Mouse (Mus musculus) hindbrain, embryonic 10.5 days (tissue): ENCODE data around the gene Zbtb44. TPM values are rescaled to one million over a fixed set of nuclear protein-coding genes. Genes with fewer than 3 reads are reported as not detected.

ENCODE experiments used
- DNase-seq: peaks from one replicate; pipeline ENCODE4 v3.0.0-alpha.2; 2017; ENCODE audit warnings: low spot score
- H3K27ac ChIP-seq: fragments of 300-500 bp; sonication (generic); 2 replicates; pipeline ENCODE4 v1.5.1; 2016; ENCODE audit warnings: mild to moderate bottlenecking, moderate library complexity
- H3K27me3 ChIP-seq: fragments of 300-500 bp; sonication (generic); 2 replicates; pipeline ENCODE4 v1.6.1; 2016; ENCODE audit warnings: mild to moderate bottlenecking; ENCODE audit not compliant: poor library complexity, insufficient read depth, severe bottlenecking
- H3K36me3 ChIP-seq: fragments of 300-500 bp; sonication (generic); 2 replicates; pipeline ENCODE4 v1.6.1; 2016; ENCODE audit warnings: mild to moderate bottlenecking, moderate library complexity
- H3K4me1 ChIP-seq: fragments of 300-500 bp; sonication (generic); replicated peaks from 2 replicates; pipeline ENCODE4 v1.6.1; 2016; ENCODE audit warnings: mild to moderate bottlenecking
- H3K4me3 ChIP-seq: fragments of 300-500 bp; sonication (generic); 2 replicates; pipeline ENCODE4 v1.5.1; 2016; ENCODE audit warnings: mild to moderate bottlenecking, moderate library complexity
- H3K9me3 ChIP-seq: fragments of 300-500 bp; sonication (generic); 2 replicates; pipeline ENCODE4 v1.6.1; 2016; ENCODE audit warnings: mild to moderate bottlenecking, moderate library complexity
- WGBS: fragments of 180-500 bp; shearing (Covaris S2); methylation state at CpG from one replicate; pipeline ENCODE4 v1.1.7; 2016; 5-methylcytosine and 5-hydroxymethylcytosine counted together
- polyA plus RNA-seq: library from polyadenylated mRNA; unstranded; fragments of >200 nt; fragmentation: Nextera tagmentation; extraction: Ambion mirVana; gene quantifications from 2 replicates; pipeline ENCODE4 v1.2.1, GENCODE M21; 2016

Zbtb44 gene
- 4.0 and 4.3 TPM in 2 replicates for polyA plus RNA-seq

DNA sequence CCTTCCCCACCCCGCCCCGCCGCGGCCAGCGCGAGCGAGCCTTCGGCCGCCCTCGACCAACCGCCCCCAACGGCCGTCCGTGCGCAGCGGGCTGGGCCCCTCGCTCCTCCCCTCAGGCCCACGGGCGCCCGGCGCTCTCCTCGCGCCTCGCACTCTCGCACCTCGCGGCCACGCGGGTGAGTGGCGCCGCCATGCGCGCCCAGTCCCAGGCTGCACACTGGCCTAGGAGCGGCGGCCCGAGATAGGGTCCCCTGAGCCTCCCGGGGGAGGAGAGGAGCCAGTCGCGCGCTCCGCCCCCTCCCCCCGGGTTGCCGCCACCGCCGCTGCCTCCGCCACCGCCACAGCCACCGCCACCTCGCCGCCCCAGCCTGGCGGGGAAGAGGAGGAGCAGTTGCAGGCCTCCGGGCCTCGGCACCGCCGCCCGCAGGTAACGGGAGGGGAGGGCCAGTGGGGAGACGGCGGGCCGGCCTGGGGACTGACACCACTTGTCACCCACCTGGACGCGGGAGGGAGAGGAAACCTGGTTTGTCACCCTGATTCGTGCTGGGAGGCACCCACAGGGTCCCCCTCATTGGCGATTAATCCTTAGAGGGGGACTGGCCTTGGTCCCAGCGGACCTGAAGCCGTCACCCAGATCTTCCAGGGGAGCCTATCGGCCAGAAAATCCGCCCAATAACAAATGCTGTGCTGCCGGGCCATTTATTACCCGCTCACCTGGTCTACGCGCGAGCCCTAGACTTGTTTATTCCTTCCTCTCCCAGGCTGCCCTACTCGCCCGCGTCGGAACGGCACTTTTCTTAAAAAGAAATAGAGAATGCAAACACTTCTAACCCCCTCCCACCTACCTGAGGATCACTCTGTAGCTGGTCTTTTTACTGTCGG is at the start of gene Zbtb44:
Gene Zbtb44, plus strand, starts transcription at position 113 of the 882 bp plus-strand sequence.
- Histone ChIP-seq H3K4me3 (peak within 1 kb of the TSS; percentile 96), H3K9me3 (no peaks in the 10 kb centered on the region), H3K27me3 (no peaks in the 10 kb centered on the region), H3K27ac (peak within 1 kb of the TSS; percentile 98), H3K36me3 (peaks cover 8% of the 10 kb centered on the region), H3K4me1 (peaks cover 30% of the 10 kb centered on the region)
- under 1% methylated on average over 73 of the region's 79 CpGs for WGBS
- DNase-seq = no peak

DNA sequence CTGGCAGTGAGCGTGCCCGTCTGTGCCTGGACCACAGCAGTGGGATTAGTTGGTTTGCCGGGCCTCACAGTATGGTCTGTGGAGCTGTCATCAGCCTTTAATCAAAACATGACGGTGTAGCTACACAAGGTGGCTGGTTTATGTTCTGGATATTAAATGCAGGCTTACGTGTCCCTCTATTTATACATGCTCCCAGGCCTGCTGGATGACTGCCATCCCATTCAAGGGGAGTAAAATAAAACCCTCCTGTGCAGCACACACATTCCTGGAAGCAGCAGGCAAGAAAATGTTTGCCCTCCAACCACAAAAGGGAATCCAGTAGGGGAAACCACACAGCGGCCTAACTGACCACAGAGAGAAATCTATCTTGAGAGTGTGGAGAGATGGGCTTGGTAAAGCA is 44.7 kb upstream of the Zbtb44 start:
- 81% methylated on average over 6 of the region's 6 CpGs for WGBS
- H3K27ac ChIP-seq = no peak overlapping the region
- H3K9me3 ChIP-seq = no peaks in the 10 kb centered on the region
- no peaks in the 10 kb centered on the region for H3K4me1 ChIP-seq
- H3K4me3 ChIP-seq = no peak overlapping the region
- H3K36me3 ChIP-seq = no peaks in the 10 kb centered on the region
- no peak for DNase-seq
- H3K27me3 ChIP-seq = no peaks in the 10 kb centered on the region

DNA sequence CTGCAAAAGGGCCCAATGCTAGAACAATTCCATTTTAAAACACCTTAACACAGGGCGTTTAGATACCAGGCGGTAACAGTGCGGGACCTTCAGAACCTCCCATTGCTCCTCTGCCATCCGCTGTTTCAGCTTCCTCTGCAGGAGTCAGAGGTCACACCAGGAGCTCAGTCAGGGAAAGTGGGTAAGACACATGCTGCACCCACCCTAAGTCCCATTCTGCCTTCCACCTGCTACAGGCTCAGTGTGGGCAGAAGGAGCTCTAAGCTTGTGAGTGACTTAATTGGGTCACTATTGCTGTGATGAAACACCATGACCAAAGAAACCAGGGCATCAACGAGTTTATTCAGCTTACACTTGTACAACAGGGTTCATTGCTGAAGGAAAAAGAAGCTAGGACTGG is 37.3 kb upstream of the Zbtb44 start:
- no peaks in the 10 kb centered on the region for H3K36me3 ChIP-seq
- WGBS = 84% methylated on average over 5 of the region's 5 CpGs
- DNase-seq = no peak

DNA sequence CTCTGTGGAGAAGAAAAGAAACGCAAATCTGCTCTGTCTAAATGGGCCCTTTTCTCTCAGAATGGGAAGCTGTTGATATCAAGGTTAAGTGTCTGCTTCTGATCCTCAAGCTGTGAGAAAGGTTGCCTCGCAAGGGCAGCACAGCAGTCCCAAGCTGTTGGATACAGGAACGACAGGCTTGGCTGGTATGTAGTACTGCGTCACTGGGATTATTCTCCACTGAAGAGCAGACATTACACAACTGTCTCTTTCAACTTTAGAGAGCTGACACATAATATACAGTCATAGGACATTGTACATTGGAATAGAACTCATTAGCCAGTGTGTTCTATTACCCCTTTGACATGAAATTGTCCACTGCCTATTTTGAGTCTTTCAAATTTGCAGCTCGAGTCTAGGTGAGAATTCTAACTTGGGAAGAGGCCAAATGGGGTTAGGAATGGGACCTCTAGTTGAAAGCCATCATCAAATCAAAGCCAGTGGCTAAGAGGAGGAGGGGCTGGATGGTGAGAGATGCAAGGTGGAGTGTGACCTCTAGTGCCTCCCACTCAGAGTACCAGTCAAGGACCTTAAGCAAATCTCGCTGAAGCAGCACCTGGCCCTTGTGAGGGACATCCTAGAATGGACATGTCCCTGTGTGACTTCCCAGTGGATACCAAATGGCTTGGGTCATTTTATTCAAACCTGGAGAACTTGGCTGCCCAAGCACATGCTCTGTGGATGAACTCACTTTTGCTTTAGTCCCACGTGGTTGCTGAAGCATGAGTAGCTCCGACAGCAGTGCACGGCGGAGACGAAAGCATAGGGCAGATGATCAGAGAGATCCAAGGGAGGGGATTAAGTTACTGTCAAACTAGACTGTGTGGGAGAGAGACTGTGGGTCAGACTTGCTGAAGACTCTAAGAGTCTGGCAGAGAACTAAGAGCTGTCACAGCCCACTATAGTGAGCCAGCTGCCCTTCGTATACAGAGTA is 33.6 kb upstream of the Zbtb44 start:
- WGBS = 85% methylated on average over 12 of the region's 12 CpGs
- Histone ChIP-seq H3K4me3 (no peak overlapping the region), H3K4me1 (no peaks in the 10 kb centered on the region), H3K9me3 (no peaks in the 10 kb centered on the region), H3K27me3 (no peaks in the 10 kb centered on the region), H3K36me3 (no peaks in the 10 kb centered on the region), H3K27ac (no peak overlapping the region)
- no peak for DNase-seq

More for the DNA sequence above, 37.3 kb upstream of the Zbtb44 start:
- no peak overlapping the region for H3K4me3 ChIP-seq
- H3K27me3 ChIP-seq = no peaks in the 10 kb centered on the region
- H3K9me3 ChIP-seq = no peaks in the 10 kb centered on the region
- no peaks in the 10 kb centered on the region for H3K4me1 ChIP-seq
- H3K27ac ChIP-seq = no peak overlapping the region

DNA sequence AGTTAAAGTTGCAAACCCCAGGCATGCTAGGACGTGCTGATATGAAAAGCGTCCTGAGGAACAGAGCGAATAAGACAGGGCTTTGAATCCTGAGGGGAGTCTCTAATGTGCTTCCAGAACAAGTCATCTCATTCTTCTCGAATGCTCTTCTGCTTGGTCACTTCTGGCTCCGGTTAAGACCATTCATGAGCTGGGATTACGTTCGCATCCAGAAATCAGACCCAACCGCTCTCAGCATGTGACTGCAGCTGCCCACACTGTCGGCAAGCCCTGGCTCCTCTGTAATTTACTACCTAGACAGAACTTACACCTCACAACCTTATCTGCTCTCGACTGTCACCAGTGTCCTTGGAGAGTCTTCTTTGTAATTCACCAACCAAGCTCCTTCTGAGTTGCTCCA is 29.8 kb upstream of the Zbtb44 start:
- Histone ChIP-seq H3K36me3 (no peaks in the 10 kb centered on the region), H3K9me3 (no peaks in the 10 kb centered on the region), H3K4me1 (no peaks in the 10 kb centered on the region), H3K27me3 (no peaks in the 10 kb centered on the region), H3K27ac (no peak overlapping the region), H3K4me3 (no peak overlapping the region)
- 86% methylated on average over 10 of the region's 10 CpGs for WGBS
- DNase-seq = no peak

DNA sequence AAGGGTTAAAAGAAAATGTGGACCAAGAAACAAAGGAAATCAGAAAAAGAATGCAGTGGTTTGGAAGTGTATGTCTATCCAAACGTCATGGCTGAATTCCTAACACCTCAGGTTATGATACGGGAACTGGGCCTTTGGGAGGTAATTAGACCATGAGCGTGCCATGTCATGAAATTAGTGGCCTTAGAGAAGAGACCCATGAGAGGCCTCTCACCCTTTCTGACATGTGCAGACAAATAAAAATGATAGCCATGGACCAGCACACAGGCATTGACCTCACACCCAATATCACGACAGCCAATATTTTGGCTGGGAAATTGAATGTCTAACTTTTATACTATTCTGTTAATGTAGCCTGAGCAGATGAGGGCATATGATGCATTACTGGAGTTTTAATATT is 27.9 kb upstream of the Zbtb44 start:
- H3K27ac ChIP-seq = no peak overlapping the region
- WGBS = 86% methylated on average over 4 of the region's 4 CpGs
- no peaks in the 10 kb centered on the region for H3K36me3 ChIP-seq
- no peak for DNase-seq
- H3K4me3 ChIP-seq = no peak overlapping the region
- no peaks in the 10 kb centered on the region for H3K9me3 ChIP-seq
- H3K27me3 ChIP-seq = no peaks in the 10 kb centered on the region
- H3K4me1 ChIP-seq = no peaks in the 10 kb centered on the region

DNA sequence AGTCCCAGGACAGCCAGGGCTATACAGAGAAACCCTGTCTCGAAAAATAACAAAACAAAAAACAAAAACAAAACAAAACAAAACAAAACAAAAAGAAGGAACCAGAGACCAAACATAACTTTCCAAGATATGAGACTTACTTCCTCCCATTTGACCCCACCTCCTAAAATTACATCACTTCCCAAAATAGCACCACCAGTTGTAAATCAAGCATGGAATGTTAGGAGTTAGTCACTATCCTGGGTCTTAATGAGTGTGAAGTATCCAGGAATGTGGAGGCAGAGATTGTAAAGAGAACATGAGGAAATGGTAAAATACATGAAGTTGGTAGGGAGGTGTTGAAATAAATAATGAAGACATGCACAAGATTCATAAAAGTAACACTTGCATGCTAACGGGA is 21.1 kb upstream of the Zbtb44 start:
- no peak overlapping the region for H3K27ac ChIP-seq
- WGBS = 82% methylated on average over 2 of the region's 2 CpGs
- DNase-seq = no peak
- no peak overlapping the region for H3K4me3 ChIP-seq
- no peaks in the 10 kb centered on the region for H3K4me1 ChIP-seq
- no peaks in the 10 kb centered on the region for H3K9me3 ChIP-seq
- no peaks in the 10 kb centered on the region for H3K27me3 ChIP-seq
- no peaks in the 10 kb centered on the region for H3K36me3 ChIP-seq

DNA sequence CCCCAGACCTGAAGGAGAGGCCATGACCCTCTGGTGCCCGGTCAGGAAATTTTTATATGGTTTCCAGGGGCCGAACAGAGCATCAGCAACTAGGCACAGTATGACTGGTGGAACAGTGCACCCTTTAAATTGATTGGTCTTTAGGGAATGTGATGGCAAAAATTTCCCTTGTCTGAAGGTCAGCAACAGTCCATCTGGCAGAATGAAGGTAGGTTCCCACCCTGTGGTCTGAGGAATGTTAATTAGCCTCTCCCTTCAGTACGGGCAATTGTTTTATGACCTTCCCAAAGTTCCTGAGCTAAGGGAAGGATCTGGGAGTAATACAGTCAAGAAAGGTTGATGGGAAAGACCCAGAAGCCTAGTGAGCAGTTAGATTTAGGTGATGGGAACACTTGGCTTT is 20.4 kb upstream of the Zbtb44 start:
- Histone ChIP-seq H3K27me3 (no peaks in the 10 kb centered on the region), H3K36me3 (no peaks in the 10 kb centered on the region), H3K9me3 (no peaks in the 10 kb centered on the region), H3K4me1 (no peaks in the 10 kb centered on the region), H3K27ac (no peak overlapping the region), H3K4me3 (no peak overlapping the region)
- 77% methylated on average over 3 of the region's 3 CpGs for WGBS
- DNase-seq = no peak

DNA sequence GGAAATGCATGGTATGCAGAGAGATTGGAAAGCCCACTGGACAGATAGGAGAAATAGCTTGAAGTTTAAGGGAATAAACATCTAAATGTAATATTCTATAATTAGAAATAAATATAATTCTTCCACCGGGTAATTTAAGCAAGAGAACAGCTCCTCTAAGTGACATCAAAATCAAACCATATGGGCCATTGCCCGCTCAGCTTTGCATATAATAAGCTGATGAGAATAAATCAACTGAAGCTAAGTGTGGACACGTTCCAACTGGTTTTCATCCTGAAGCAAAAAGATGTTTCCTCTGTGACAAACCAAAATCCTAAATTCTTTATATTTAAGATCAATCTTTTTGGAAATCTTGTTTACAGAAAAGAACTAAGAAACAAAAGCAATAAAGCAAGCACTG is 19.7 kb upstream of the Zbtb44 start:
- H3K27me3 ChIP-seq = no peaks in the 10 kb centered on the region
- WGBS = 87% methylated on average over 3 of the region's 3 CpGs
- H3K36me3 ChIP-seq = no peaks in the 10 kb centered on the region
- H3K27ac ChIP-seq = no peak overlapping the region
- H3K4me1 ChIP-seq = no peaks in the 10 kb centered on the region
- no peaks in the 10 kb centered on the region for H3K9me3 ChIP-seq
- H3K4me3 ChIP-seq = no peak overlapping the region
- no peak for DNase-seq

DNA sequence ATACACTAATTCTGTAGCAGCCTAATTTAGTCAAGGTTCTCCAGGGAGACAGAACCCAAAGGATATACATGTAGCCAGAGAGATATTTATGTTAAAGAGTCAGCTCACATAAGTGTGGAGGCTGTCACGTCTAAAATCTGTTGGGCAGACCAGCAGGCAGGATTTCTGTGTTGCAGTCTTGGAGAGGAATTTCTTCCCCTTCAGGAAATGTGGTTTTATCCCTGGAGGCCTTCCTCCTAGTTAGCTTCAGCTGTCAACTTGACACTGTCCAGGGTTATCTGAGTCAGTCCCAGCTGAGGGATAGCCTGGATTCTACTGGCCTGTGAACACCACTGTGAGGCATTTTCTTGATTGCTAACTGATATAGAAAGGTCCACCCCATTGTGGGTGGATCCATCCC is 18.9 kb upstream of the Zbtb44 start:
- H3K9me3 ChIP-seq = no peaks in the 10 kb centered on the region
- 64% methylated on average over 1 of the region's 1 CpGs for WGBS
- H3K4me3 ChIP-seq = no peak overlapping the region
- H3K36me3 ChIP-seq = no peaks in the 10 kb centered on the region
- H3K27ac ChIP-seq = no peak overlapping the region
- no peaks in the 10 kb centered on the region for H3K4me1 ChIP-seq
- no peaks in the 10 kb centered on the region for H3K27me3 ChIP-seq
- DNase-seq = no peak

DNA sequence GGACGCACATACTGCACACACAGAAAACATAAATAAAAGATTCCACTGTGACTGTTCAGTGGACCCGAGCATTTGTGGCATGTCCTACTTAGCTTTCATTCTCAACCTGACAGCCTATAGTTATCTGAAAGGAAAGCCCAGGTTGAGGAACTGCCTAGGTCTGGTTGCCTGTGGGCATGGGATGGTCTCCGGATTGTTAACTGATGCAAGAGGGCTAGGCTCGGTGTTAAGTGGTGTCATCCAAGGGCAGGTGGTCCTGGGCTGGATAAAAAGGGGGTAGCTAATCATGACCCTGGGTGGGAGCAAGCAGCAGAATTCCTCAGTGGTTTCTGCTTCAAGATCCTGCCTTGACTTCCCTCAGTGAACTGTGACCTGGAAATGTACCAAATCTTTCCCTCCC is 17.8 kb upstream of the Zbtb44 start:
- H3K4me3 ChIP-seq = no peak overlapping the region
- DNase-seq = no peak
- H3K4me1 ChIP-seq = no peaks in the 10 kb centered on the region
- no peaks in the 10 kb centered on the region for H3K27me3 ChIP-seq
- no peaks in the 10 kb centered on the region for H3K36me3 ChIP-seq
- H3K27ac ChIP-seq = no peak overlapping the region
- H3K9me3 ChIP-seq = no peaks in the 10 kb centered on the region
- 90% methylated on average over 4 of the region's 4 CpGs for WGBS

DNA sequence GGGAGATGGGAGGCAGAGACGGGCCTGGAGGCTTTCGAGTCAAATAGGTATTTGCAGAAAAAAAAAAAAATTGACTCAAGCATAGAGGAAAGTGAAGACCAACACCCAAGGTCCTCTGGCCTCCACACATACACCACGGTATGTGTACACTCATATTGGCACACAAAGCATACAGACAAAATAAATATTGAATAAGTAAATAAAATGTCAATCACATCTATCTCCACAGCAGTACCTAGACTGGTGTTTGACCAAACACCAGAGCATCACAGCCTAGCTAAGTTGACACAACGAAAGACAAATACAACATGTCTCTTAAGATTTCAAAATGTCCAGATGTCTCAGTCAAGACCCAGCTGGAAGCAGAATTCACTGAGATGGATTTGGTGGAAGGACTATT is 17.0 kb upstream of the Zbtb44 start:
- no peaks in the 10 kb centered on the region for H3K9me3 ChIP-seq
- no peaks in the 10 kb centered on the region for H3K36me3 ChIP-seq
- no peak for DNase-seq
- no peak overlapping the region for H3K4me3 ChIP-seq
- WGBS = 88% methylated on average over 4 of the region's 4 CpGs
- H3K27me3 ChIP-seq = no peaks in the 10 kb centered on the region
- H3K27ac ChIP-seq = no peak overlapping the region
- H3K4me1 ChIP-seq = no peaks in the 10 kb centered on the region

DNA sequence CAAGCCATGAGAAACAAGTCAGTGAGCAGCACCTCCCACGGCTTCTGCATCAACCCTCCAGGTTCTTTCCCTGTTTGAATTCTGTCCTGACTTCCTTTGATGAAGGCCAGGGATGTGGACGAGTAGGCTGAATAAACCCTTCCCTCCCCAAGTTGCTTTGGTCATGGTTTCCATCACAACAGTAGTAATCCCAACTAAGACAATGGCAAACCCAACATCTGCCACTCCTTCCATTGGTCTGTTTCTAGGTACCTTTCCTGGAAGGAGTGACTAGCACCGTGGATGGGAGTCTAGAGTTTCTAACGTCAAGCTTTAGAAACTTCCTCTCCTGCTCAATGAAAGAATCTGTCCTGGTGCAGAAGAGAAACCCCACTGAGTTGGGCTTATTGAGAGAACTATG is 12.8 kb upstream of the Zbtb44 start:
- WGBS = 62% methylated on average over 4 of the region's 4 CpGs
- DNase-seq = no peak
- Histone ChIP-seq H3K4me3 (no peak overlapping the region), H3K4me1 (no peaks in the 10 kb centered on the region), H3K9me3 (no peaks in the 10 kb centered on the region), H3K36me3 (no peaks in the 10 kb centered on the region), H3K27me3 (no peaks in the 10 kb centered on the region), H3K27ac (no peak overlapping the region)
